Mouse (Mus musculus) kidney, embryonic 16.5 days (tissue): Measurements from ENCODE around the gene Ddx24. TPM values are rescaled to one million over a fixed set of nuclear protein-coding genes. Genes with fewer than 3 reads are reported as not detected.
A peak's percentile ranks its signal among the peaks of the same experiment; 100 is the strongest.

Experiments
- ATAC-seq: fragments of 200-750 bp; cut with Nextera tagmentation; 2 replicates; pipeline ENCODE4 v1.8.0; 2017; ENCODE audit warnings: moderate TSS enrichment; ENCODE audit not compliant: low FRiP score, low TSS enrichment
- H3K27ac ChIP-seq: fragments of 300-500 bp; sonication (generic); 2 replicates; pipeline ENCODE4 v1.5.1; 2014; ENCODE audit warnings: low read length
- H3K27me3 ChIP-seq: fragments of 300-500 bp; sonication (generic); 2 replicates; pipeline ENCODE4 v1.6.1; 2014; ENCODE audit warnings: low read length, control low read depth, mixed read lengths; ENCODE audit not compliant: insufficient read depth
- H3K36me3 ChIP-seq: fragments of 300-500 bp; sonication (generic); 2 replicates; pipeline ENCODE4 v1.6.1; 2014; ENCODE audit warnings: low read length, control low read depth, mixed read lengths; ENCODE audit not compliant: insufficient read depth
- H3K4me1 ChIP-seq: fragments of 300-500 bp; sonication (generic); 2 replicates; pipeline ENCODE4 v1.6.1; 2014; ENCODE audit warnings: low read length, control low read depth, mixed read lengths; ENCODE audit not compliant: insufficient read depth
- H3K4me2 ChIP-seq: fragments of 300-500 bp; sonication (generic); replicated peaks from 2 replicates; pipeline ENCODE4 v1.6.1; 2014; ENCODE audit warnings: low read depth, low read length
- H3K4me3 ChIP-seq: fragments of 300-500 bp; sonication (generic); 2 replicates; pipeline ENCODE4 v1.5.1; 2014; ENCODE audit warnings: mild to moderate bottlenecking, low read length
- H3K9ac ChIP-seq: fragments of 300-500 bp; sonication (generic); replicated peaks from 2 replicates; pipeline ENCODE4 v1.6.1; 2014; ENCODE audit warnings: low read length
- H3K9me3 ChIP-seq: fragments of 300-500 bp; sonication (generic); 2 replicates; pipeline ENCODE4 v1.6.1; 2016; ENCODE audit warnings: low read length, control low read depth
- WGBS: fragments of 180-500 bp; shearing (Covaris S2); extraction: QIAGEN DNeasy Blood & Tissue Kit; methylation state at CpG from one replicate; pipeline ENCODE4 v1.1.7; 2014; 5-methylcytosine and 5-hydroxymethylcytosine counted together
- polyA plus RNA-seq: library from polyadenylated mRNA; unstranded; fragments of >200 nt; fragmentation: Nextera tagmentation; extraction: Ambion mirVana; gene quantifications from 2 replicates; pipeline ENCODE4 v1.2.1, GENCODE M21; 2015

The Ddx24 gene
- polyA plus RNA-seq, 1 experiment from 2014 or later, result 74.6 TPM

- Histone ChIP-seq H3K4me2 (no peak overlapping the region), H3K4me3 (no peak overlapping the region), H3K9me3 (no peaks in the 10 kb centered on the region), H3K9ac (no peak overlapping the region), H3K27me3 (no peaks in the 10 kb centered on the region), H3K36me3 (no peaks in the 10 kb centered on the region), H3K4me1 (no peaks in the 10 kb centered on the region), H3K27ac (no peak overlapping the region)
- WGBS, result 86% methylated on average over 4 of the region's 4 CpGs
- no peak for ATAC-seq
Measured at GRCm38 (mm10) chr12:103370861-103371260, 54.8 kb downstream of the Ddx24 start.

DNA sequence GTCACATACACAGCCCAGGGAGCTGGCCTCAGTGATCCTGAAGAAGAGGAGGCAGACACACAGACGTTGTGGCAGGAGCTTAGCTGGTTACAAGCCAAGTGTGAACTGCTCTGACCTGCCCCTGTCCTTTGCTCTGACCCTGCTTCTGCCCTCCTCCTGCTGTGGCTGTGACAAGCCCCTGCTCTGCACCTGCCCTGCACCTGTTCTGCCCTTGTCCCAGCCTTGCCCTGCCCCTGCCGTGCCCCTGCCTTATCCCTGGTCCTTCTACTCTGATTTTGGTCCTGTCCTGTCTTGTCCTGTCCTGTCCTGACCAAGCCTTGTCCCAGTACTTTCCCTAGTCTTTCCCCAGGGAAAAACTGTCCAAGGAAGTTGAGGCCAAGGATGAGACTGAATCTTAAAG is 56.9 kb downstream of the Ddx24 start:
- no peak for ATAC-seq
- Histone ChIP-seq H3K4me3 (no peak overlapping the region), H3K9ac (no peak overlapping the region), H3K27ac (no peak overlapping the region), H3K4me2 (no peak overlapping the region), H3K4me1 (no peaks in the 10 kb centered on the region), H3K36me3 (no peaks in the 10 kb centered on the region), H3K9me3 (no peaks in the 10 kb centered on the region), H3K27me3 (no peaks in the 10 kb centered on the region)
- WGBS, result 61% methylated on average over 2 of the region's 2 CpGs

GRCm38 (mm10) chr12:103368326-103368669 is 57.3 kb downstream of the Ddx24 start:
- Histone ChIP-seq H3K4me2 (0 out of 2 replicates have a peak overlapping the region, but pooled peaks have one; percentile 19), H3K4me1 (no peaks in the 10 kb centered on the region), H3K9me3 (no peaks in the 10 kb centered on the region), H3K4me3 (no peak overlapping the region), H3K36me3 (no peaks in the 10 kb centered on the region), H3K27ac (no peak overlapping the region), H3K9ac (no peak overlapping the region), H3K27me3 (no peaks in the 10 kb centered on the region)
- ATAC-seq, result no peak
- WGBS, result 74% methylated on average over 7 of the region's 7 CpGs

DNA sequence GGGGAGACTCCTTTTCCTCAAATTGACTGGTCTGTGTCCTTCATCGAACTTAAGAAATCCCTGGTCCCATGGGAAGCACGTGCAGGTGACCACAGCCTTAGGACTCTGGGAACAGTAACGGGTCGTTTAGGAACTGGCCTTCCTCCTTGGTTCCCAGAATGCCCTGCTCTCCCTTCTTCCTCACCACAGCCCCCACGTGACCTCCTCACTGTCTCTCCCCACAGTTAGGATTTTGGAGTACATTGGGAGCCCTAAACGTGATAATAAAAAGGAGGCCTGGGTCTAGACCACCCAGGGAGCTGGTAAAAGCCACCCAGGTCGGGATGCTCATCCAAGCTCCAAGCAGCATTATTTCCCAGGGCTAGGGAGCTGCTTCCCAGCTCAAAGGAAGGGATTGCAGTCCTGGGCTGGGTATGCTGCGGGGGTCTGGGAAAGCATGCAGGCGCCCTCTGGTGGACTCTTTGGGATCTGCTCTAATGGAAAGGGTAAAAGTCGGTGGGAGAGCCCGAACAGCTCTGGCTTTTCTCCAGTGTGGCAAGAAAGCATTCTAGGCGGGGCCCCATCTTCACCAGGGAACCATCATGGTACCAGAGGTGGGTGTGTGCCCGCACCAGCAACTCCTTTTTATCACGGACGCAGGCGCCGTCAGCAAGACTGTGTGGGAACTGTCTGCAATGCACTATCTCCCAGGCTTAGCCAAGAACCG is 57.9 kb downstream of the Ddx24 start:
- peak; percentile 67 for ATAC-seq
- Histone ChIP-seq H3K36me3 (no peaks in the 10 kb centered on the region), H3K9me3 (no peaks in the 10 kb centered on the region), H3K27me3 (no peaks in the 10 kb centered on the region), H3K4me3 (no peak overlapping the region), H3K4me1 (no peaks in the 10 kb centered on the region), H3K9ac (no peak overlapping the region), H3K4me2 (0 out of 2 replicates have a peak overlapping the region, but pooled peaks have one; percentile 19), H3K27ac (no peak overlapping the region)
- WGBS, result 18% methylated on average over 18 of the region's 18 CpGs

DNA sequence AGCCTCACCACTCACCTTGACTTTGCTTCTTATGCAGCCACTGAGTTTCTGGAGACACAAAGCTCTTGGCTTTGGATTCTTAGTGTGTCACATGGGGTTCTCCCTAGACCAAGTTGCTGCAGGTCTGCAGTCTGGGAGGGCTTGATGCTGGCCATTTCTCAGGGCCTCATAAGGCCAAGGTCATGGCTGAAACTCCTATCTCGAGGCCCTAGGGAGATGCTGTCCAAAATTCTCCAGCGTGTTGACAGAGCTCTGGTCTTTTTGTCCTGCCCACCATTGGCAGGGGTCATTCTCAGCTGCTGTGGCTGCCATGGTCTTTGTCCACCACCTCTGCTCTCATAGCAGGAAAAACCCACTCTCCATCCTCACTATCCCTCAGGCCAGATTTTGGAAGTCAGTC is 58.5 kb downstream of the Ddx24 start:
- no peak overlapping the region for H3K27ac ChIP-seq
- no peak overlapping the region for H3K9ac ChIP-seq
- H3K36me3 ChIP-seq, result no peaks in the 10 kb centered on the region
- no peaks in the 10 kb centered on the region for H3K27me3 ChIP-seq
- H3K9me3 ChIP-seq, result no peaks in the 10 kb centered on the region
- H3K4me3 ChIP-seq, result no peak overlapping the region
- H3K4me2 ChIP-seq, result no peak overlapping the region
- no peak for ATAC-seq
- 69% methylated on average over 2 of the region's 2 CpGs for WGBS
- H3K4me1 ChIP-seq, result no peaks in the 10 kb centered on the region

DNA sequence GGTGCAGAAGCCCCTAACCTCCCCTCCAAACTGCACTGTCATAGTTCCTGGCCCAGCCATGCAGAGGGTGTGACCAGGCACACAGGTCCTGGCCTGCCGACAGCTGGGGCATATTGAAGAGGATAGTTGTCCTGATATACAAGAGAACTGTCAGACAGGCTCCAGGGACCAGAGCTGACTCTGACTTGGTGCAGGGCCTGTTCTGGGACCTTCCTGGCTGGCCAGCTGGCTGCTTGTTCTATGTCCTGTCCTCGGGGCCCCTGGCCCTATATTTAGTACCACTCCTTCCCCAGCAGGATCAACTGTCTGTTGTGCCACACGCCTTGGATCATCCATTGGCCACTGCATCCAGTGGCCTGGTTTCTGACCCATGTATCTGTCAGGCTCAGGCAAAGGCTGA is 63.3 kb downstream of the Ddx24 start:
- H3K4me2 ChIP-seq, result no peak overlapping the region
- WGBS, result 81% methylated on average over 3 of the region's 3 CpGs
- H3K9me3 ChIP-seq, result no peaks in the 10 kb centered on the region
- no peak overlapping the region for H3K4me3 ChIP-seq
- no peaks in the 10 kb centered on the region for H3K27me3 ChIP-seq
- no peak overlapping the region for H3K9ac ChIP-seq
- H3K36me3 ChIP-seq, result no peaks in the 10 kb centered on the region
- no peak overlapping the region for H3K27ac ChIP-seq
- H3K4me1 ChIP-seq, result no peaks in the 10 kb centered on the region
- no peak for ATAC-seq

GRCm38 (mm10) chr12:103361539-103362307 is 63.9 kb downstream of the Ddx24 start:
- Histone ChIP-seq H3K27ac (no peak overlapping the region), H3K36me3 (no peaks in the 10 kb centered on the region), H3K27me3 (no peaks in the 10 kb centered on the region), H3K4me1 (no peaks in the 10 kb centered on the region), H3K4me3 (no peak overlapping the region), H3K9me3 (no peaks in the 10 kb centered on the region), H3K9ac (no peak overlapping the region), H3K4me2 (no peak overlapping the region)
- no peak for ATAC-seq
- 89% methylated on average over 17 of the region's 17 CpGs for WGBS

DNA sequence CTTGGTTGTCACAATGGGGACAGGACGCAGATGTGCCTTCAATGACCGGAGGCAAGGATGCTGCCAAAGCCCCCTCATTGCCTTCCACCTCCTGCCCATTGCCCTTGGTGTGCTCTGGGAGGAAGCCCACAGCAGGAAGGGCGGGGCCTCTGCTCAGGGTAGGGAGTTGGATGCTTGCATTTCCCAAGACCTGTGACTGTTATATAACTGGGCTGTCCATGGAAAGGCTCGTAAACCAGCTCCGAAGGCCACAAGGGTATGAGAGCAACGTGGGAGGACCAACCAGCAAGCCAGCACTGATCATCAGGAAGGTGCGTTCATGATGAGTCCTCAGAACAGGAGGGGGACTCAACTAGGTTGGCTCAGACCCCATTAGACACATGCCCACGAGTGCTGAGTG is 64.8 kb downstream of the Ddx24 start:
- no peak for ATAC-seq
- H3K27ac ChIP-seq, result no peak overlapping the region
- H3K9ac ChIP-seq, result no peak overlapping the region
- no peaks in the 10 kb centered on the region for H3K9me3 ChIP-seq
- no peaks in the 10 kb centered on the region for H3K4me1 ChIP-seq
- 72% methylated on average over 8 of the region's 8 CpGs for WGBS
- H3K4me2 ChIP-seq, result no peak overlapping the region
- no peaks in the 10 kb centered on the region for H3K36me3 ChIP-seq
- no peak overlapping the region for H3K4me3 ChIP-seq
- H3K27me3 ChIP-seq, result no peaks in the 10 kb centered on the region

DNA sequence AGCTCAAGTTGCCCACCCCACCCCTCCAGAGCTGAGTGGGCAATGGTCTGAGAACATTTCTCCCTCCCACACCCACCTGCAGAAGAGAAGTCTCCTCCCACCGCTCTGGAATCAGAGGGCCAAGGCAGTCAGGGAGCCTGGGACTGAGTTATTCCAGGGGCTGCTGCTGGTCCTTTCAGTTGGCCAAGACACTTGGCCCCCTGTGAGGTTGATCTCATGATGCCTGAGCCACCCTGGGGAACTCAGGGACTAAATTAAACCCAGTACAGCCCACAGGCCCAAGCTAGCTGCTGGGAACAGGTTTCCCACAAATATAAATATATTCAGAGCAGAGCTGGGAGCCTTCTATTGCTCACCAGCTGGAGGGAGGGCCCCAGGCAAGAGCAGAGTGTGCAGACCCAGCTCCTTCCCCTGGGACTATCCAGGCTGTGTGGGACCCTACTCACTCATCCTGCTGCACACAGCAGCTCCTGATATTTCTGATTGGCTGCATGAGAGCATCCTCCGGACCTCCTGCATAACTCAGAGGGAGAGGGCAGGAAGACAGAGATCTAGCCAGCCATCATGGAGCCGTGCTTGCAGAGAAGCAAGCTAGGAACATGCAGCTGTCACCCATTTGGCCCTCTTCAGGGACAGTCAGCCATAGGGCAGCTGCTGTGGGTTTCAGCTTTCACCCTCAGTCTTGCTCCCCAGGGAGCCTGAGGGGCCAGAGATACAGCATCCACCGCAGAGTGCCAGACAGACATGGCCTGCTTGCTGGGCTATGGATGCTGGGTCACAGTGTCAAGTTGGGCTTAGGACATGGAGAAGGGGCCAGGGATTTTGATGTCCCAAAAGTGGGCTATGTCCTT is 66.5 kb downstream of the Ddx24 start:
- Histone ChIP-seq H3K4me3 (no peak overlapping the region), H3K4me1 (no peaks in the 10 kb centered on the region), H3K4me2 (no peak overlapping the region), H3K27ac (no peak overlapping the region), H3K36me3 (no peaks in the 10 kb centered on the region), H3K9me3 (no peaks in the 10 kb centered on the region), H3K27me3 (no peaks in the 10 kb centered on the region), H3K9ac (no peak overlapping the region)
- WGBS, result 30% methylated on average over 4 of the region's 4 CpGs
- 0 out of 2 replicates have a peak, but pooled peaks have one; percentile 7 for ATAC-seq
